Mouse (Mus musculus) WW6 (cell line): ENCODE results near the gene Dusp7.

Experiments
- DNase-seq: peaks from one replicate; pipeline ENCODE4 v3.0.0-alpha.2; 2013; ENCODE audit warnings: low read depth, low spot score

The Dusp7 gene

DNA sequence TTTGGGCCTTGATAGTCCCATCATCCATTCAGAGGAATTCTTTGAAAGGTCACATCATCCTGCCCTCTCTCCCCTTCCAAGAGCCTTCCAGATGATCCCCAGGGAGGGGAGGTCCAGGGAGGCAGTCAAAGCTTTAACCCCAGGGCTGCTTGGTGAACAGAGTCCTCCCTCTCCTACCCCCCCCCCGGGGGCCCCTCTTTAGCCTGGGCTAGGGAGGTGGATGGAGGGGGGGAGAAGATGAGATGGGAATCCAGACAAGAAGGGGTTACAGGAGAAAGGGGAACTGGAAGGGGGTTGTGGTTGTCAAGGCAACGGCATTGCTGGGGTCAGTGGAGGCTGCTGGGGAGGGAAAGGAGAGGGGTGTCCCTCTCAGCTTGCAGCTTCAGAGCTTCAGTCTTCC, 52.2 kb downstream of the Dusp7 start:
- no peak for DNase-seq

DNA sequence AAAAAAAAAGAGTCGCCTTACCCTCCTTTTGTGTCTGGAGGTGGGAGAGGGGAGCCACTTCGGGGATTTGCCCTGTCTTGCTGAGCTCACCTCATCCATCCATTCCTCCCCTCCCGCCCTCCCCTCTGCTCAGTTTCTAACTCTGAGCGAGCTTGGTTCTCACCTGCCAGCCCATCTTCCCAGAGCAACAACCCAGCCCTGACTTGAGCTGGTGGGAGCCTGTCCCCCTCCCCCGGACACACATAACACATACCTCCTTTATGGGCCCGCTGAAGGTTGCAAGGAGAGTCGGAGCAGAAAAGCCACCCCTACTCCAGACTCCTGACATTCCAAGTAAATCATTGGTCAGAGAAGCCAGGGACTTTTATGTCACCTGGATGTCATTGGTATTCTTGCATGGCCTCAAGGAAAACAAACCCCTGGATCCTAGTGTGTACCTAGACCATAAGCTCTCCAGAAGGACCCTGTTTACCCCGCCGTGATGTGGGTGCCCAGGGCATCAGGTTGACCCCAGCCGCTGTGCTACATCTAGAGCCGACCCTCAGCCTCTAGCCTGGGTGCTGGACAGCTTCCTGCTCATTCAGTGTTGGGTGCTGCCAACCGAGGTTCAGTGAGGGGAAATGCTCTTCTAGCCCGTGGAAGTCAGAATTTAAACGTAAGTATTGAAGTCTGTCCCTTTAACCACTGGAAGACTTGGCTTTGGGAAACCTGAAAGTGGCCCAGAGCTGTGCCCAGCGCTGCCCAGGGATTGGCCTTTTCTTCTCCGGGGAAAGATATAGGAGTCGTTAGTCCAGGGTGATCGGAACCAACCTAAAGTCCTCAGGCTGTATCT, 52.8 kb downstream of the Dusp7 start:
- DNase-seq = no peak

DNA sequence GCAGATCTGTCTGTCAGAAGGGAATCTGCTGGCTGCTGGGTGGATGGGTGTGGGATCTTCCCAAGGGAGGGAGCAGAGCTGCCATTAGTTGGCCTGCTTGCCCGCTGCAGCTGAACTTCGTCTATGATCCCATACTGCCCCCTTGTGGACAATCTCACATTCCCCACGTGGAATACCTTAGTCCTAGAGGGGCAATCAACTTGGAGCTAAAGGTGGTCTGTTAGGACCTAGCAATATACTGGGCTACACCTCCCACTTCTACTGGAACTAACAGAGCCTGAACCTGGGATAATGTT, 53.4 kb downstream of the Dusp7 start:
- DNase-seq = peak; percentile 73
